Mouse (Mus musculus) Muller cell, postnatal 12 days (primary cell): Measurements from ENCODE around the gene Slc38a9.
"Not testable (repeated sequence)": the region's sequence is repeated elsewhere in the genome, so short reads cannot be mapped to it uniquely, and the experiment has no call there.

Experiments used
- DNase-seq: peaks from one replicate; pipeline ENCODE4 v3.0.0-alpha.2; 2015; ENCODE audit errors: inconsistent ontology term

The Slc38a9 gene

GRCm38 (mm10) chr13:112683970-112684369 lies 23.4 kb downstream of the Slc38a9 start:
- no peak for DNase-seq

DNA sequence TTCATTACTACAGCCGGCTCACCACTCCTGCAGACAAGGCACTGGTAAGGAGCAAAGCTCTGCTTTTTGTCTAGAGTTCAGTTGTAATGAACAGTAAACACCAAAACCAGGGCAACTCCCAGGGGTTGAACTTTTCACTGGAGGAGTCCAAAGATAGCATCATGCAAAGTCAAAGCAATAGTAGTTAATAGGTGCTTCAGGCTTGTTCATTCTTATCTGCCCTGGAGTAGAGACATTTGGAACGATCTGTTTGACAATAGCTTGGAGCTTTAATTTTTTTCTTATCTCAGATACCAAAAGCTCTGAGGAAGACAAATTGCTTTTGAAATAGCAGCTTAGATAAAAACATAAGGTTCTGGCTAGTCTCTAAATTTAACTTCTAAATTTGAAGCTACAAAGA lies 25.6 kb downstream of the Slc38a9 start:
- DNase-seq, result no peak

DNA sequence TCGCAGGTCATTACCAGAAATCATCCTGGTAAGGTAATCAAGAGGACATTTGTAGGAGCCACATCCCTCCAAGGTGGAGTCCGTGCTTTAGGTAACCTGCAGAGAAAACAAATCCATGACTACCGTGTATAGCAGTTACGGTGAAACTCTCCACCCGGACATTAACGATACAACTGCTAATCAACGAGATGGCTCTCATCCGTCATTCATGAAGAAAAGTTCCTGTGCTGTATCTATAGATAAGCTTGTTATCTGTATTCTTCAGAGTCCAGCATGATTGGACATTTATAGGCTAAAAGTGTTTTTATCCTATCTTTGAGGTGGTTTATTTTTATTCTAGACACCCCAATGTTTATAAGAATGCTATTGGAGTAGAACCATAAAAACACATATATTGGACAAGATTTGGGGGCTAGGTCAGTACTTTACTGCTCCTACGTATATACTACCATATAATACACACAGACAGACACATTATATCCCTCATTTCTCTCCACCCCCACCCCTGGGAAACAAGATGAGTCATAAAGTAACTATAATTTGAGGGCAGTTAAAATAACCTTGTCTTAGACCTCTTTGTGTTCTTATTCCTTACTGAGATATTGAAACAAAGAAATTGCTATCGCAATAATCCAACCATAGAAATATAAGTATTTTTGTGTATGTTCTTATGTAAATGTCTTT lies 32.5 kb downstream of the Slc38a9 start:
- no peak for DNase-seq

- DNase-seq, result no peak
These were observed 35.1 kb downstream of the Slc38a9 start for GRCm38 (mm10) chr13:112695526-112696240.

DNA sequence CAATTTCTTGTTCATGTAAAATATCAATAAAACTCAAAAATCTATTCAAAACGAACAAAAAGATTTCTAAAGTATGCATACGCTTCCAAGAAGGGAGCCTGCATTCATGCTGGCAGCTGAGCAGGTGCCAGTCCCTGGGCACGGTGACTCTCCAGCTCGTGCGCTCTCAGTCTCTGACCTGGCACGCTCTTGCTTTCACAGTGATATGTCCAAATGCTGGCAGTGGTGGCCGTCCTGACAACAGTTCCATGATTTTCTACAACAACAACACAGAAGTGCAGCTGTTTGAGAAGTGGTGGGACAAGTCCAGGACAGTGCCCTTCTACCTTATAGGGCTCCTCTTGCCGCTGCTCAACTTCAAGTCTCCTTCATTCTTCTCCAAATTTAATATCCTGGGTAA lies 40.7 kb downstream of the Slc38a9 start:
- no peak for DNase-seq

- peak; percentile 91 for DNase-seq
These were observed 45.8 kb downstream of the Slc38a9 start for GRCm38 (mm10) chr13:112706351-112706750.

DNA sequence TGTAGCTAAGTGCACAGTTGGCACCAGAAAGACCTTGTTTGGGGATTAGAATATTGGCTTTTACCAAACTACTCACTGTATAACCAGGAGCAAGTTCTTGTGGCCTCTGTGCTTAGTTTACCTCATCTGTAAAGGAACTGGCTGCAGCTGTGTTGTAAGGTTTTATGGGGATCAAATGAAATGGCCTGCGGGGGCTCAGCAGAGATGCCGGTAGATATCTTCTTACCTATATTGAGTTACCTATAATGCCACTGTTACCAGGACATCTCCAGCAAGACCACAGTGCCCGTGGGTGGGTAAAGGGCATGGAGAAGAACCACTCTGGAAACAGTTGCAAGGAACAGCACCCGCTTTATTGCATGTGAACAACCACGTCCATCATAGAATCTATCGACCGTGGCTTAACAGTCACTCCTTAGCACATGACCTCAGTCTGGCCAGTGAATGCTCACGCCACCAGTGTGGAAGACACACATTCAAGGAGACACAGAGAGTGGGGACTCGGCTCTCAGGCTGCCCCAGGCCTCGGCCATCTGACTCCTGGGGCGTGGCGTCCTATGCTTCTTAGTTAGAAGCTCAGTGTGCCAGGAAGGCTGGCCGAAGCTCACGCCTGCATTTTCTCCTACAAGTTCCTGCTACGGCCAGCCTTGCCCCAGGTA lies 59.7 kb downstream of the Slc38a9 start:
- DNase-seq, result no peak

DNA sequence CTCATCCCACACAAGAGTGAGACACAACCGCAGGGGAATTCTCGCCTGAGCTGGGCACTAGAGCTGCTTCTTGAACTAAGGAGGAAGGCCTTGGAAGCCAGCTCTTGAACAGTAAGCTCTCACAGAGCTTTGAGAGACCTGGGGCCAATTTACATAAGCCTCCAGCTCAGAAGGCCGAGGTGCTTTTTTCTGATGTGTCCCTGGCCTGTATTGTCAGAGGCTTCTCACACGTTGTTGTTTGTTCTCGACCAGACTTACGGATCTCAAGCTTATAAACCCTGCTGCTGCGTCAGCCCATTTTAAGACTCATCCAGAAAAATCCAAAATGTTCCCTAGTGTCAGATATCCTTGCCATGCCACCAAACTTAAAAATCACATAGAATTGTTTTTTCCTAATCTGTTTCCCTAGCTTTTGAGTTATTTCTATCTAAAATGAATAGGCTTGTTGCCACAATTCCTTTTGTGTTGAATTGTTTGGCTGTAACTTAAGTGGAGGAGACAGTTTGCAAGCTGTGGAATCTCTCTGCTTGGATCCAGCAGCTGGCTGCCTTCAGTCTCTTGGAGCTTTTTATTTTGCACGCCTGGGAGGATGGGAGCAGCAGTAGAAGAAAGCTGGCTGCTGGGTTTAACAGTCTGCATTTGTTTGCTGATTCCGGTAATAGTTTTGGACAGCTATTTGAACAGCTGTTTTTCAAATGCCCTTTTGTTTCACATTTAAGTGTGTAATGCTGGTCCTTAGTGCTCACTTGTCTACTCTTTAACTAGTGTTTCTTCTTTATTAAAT lies 61.6 kb downstream of the Slc38a9 start:
- DNase-seq, result peak; percentile 86

DNA sequence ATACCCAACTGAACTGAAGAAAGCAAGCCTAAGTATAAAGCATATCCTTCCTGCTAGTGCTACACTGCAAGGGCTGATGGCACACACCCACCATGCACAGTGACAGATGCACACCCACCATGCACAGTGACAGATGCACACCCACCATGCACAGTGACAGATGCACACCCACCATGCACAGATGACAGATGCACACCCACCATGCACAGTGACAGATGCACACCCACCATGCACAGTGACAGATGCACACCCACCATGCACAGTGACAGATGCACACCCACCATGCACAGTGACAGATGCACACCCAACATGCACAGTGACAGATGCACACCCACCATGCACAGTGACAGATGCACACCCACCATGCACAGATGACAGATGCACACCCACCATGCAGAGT lies 63.7 kb downstream of the Slc38a9 start:
- not testable (repeated sequence) for DNase-seq

- no peak for DNase-seq
These were observed 65.5 kb downstream of the Slc38a9 start for GRCm38 (mm10) chr13:112726002-112726401.

DNA sequence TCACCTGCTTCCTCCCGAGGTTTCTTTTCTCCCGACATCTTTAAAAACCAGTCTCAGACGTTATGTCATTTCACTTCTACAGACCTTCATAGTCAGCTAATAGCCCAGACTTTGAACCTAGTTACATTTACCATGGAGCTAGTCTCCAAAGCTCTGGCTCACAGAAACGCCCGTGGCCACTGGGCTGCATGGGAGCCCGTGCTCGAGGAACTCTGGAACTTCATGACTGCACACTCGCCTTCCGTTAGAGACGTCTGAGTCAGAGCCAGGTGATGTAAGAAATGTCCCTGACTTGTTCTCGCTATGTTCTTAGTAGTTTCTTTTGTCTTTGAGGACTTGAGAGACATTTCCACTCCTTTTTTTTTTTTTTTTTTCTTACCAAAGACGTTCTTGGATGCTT lies 72.8 kb downstream of the Slc38a9 start:
- DNase-seq, result no peak

DNA sequence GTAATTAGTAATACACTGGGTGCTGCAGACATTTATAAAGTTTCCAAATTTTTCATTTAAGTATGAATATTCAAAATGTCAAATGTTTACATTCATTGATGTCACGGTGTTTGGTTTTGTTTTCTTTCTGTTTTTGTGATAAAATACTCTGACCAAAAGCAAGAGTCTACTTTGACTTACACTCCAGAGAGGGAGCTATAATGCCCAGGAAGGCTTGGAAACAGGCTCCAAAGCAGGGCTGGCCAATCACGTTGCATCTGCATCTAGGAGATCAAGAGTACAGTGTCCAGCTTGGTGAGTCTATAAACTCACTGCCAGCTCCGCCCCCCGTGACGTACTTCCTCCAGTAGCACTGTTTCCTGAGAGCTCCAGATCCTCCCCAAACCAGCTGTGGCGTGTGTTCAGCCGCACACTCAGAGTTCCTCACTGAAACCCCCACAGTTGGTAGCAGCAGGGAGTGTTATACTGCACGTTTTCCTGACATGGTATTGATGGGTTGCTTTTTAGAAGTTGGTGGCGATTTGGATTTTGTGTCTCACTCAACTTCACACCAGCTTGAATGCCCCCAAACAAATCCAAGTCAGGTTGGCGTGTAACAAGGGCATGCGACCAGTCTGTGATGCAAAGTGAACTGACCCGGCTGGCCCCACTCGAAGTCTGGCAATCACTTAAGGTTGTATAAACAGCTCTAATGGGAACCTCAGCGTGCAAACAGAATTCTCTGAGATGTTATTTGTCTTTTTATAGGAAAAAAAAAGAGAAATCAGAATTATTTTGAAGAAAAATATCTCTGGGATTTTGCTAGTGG lies 74.6 kb downstream of the Slc38a9 start:
- no peak for DNase-seq

- no peak for DNase-seq
These were observed 75.9 kb downstream of the Slc38a9 start for GRCm38 (mm10) chr13:112736407-112736806.

DNA sequence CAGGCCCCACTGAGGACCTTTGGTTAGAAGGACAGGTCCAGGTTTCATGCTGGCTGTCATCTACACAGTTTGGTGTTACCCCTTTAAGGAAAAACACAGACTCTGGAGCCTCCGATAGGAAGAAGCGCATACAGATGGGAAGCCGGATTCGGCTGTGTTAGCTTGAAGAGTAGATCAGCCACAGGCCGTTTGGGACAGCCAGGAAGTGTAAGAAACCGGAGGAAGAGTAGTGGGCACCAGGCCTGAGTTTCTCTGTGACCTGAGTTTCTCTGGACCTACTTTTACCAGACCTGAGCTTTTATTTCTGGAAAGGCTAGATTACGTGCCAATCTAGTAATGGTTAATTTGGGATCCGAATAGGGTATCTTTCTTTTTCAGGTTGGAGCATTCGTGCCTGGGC lies 76.6 kb downstream of the Slc38a9 start:
- DNase-seq, result no peak

DNA sequence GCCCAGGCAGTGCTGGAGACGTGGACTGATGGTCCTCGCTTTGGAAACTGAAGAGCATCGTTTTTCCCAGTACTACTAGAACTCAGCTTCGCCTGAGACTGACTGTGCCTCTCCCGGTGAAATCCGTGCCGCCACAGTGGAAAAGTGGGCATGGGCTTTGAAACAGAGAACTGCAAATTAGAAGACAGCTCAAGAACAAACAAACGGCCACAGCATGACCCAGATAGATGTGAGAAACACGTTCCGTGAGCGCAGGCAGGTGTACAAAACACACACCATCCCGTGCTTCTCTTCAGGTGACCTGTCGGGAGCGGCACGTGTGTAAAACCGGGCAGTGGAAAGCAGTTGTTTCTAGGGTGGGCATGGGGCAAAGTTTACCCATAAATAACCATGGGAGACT lies 77.5 kb downstream of the Slc38a9 start:
- no peak for DNase-seq

- no peak for DNase-seq
These were observed 79.5 kb downstream of the Slc38a9 start for GRCm38 (mm10) chr13:112740073-112740472.

DNA sequence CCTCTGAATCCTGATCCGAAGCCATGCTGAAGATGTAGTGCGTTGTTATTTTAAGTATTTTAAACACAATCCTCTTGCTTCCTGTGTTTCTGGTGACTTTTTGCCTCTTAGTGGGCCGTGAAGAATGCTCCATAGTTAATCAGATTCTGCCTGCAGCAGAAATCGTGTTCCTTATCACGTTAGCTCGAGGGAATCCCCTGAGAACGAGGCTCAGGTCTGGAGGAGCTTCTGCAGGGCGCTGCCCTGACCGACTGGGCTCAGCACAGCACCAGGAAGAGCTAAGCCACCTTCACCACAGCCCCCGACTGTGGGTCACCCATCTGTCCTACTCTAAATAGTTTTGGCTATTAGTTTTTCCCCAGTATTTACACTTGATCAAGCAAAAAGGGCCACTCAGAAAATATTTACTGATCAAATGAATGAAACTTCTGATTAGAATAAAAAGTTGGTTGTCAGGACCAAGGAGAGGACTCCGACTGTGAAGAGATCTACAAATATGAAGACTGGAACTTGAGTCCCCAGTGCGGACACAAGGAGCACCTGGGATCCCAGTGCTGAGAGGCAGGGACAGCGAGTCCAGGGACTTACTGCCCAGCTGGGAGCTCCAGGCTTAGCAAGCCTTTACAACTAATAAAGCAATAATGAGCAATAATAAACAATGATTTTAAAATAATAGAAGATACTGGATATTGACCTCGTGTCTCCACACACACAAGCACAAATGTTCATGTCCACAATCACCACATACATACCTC lies 81.7 kb downstream of the Slc38a9 start:
- DNase-seq, result no peak

- no peak for DNase-seq
These were observed 83.1 kb downstream of the Slc38a9 start for GRCm38 (mm10) chr13:112743647-112744046.

DNA sequence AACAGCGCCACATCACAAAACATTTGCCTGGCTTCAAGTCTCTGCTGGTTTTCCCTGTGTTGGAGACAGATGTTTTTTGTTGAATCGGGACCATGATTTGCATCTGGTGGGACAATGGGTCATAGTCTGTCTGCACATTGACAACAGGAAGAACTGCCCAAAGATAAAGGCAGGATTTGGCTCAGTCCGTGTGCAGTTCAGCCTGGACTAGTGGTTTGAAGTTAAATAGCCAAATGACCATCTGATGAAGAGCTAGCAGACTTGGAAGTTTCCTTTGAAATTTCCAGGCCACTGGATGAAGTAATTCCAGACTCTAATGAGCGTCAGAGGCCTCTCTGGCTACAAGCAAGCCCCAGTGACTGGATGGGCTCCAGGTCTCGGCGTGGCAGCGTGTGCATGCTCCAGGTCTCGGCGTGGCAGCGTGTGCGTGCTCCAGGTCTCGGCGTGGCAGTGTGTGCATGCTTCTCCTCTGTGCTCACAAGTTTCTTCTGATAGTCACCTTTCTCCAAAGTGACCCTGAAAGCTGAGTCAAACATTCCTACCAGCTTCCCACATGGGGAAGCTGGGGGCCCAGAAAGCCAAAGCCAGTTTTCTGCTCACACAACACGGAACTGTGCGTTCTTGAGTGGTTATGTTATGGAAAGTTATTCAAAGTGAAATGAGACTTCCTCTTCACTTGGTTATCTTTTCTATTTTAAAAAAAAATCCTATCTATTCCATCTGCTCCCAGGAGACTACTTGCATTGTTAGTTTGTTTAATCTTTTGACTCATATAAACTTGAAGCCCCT lies 83.7 kb downstream of the Slc38a9 start:
- peak; percentile 63 for DNase-seq
